ENCODE assay signal across 8 mouse cellular contexts in the genomic region with DNA sequence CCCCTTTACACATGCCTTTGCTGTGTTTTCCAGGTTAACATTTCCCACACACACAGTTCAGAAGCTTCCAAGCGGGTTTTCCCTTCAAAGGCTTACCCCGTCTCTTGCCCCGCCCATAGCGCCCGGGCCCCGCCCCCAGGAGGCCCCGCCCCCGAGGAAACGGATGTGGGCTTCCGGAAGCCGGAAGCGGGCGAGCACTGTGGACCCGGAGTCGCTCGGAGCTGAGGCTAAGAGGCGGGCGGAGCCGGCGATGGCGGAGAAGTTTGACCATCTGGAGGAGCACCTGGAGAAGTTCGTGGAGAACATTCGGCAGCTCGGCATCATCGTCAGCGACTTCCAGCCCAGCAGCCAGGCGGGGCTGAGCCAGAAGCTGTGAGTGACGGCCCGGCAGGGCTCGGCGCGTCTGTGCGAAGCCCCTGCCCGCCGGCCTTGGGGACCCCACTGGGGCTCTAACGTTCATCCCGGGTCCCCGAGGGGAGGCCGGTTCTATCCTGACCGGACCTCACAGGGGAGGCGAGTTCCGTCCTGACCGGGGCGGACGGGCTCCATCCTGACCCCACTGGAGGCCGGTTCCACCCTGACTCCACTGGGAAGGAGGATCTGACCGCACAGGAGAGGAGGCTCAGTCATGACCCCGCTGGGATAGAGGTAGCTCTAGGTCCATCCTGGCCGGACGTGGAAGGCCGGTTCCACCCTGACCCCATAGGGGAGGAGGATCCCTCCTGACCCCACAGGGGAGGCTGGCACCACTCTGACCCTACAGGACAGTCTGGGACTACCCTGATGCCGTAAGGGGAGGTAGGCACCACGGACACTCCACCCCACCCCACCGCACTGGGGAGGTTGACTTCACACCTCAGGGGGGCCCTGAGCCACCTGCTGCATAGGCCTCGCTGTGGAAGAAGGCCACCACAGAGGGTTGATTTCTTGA. TPM values are rescaled to one million over a fixed set of nuclear protein-coding genes. Genes with fewer than 3 reads are reported as not detected.
DNase-seq lines count a peak whose midpoint lies in the region; ATAC-seq lines count a peak whose summit lies in the region.

No protein-coding gene starts in this region.

- ATAC-seq in intestine, embryonic 15.5 days = peak; percentile 98

- no peaks in the 10 kb centered on the region for H3K9me3 ChIP-seq in intestine, embryonic 15.5 days

- peaks cover 11% of the 10 kb centered on the region for H3K4me1 ChIP-seq in intestine, embryonic 15.5 days (replicated peaks)

- H3K4me3 ChIP-seq in intestine, embryonic 15.5 days (replicated peaks) = peak overlapping the region; percentile 97

- peak; percentile 71 for DNase-seq in adrenal gland, adult 8-10 months
- DNase-seq in embryo, embryonic 11.5 days (ENCODE audit: low read depth, low spot score) = peak; percentile 75
- DNase-seq in gastrocnemius, postnatal 36 days = peak; percentile 79 to 80
- DNase-seq in left cerebral cortex, postnatal 25 days (ENCODE audit: low spot score in 2 of 2) = peak; percentile 77 to 86
- peak; percentile 85 for DNase-seq in mesoderm, embryonic 11.5 days (ENCODE audit: low read depth, low spot score)
- DNase-seq in right cerebral cortex, postnatal 36 days (ENCODE audit: low spot score in 2 of 2) = peak; percentile 66 to 76
- peak; percentile 91 for DNase-seq in yolk sac, embryonic 10.5 days (ENCODE audit: low spot score)

- peak overlapping the region; percentile 87 for H3K4me2 ChIP-seq in intestine, embryonic 15.5 days (replicated peaks)

- no peaks in the 10 kb centered on the region for H3K27me3 ChIP-seq in intestine, embryonic 15.5 days (replicated peaks)

- peak overlapping the region; percentile 93 for H3K9ac ChIP-seq in intestine, embryonic 15.5 days

- under 1% methylated on average over 55 of the region's 55 CpGs for WGBS in intestine, embryonic 15.5 days

- peaks cover 22% of the 10 kb centered on the region for H3K36me3 ChIP-seq in intestine, embryonic 15.5 days

- H3K27ac ChIP-seq in intestine, embryonic 15.5 days = no peak overlapping the region

- intact Hi-C loops in gastrocnemius, postnatal 36 days (cut with DNase I) = loop anchor here (5.0 kb wide), 1 partner anchor 68 kb away; no protein-coding TSS in a partner anchor
- intact Hi-C loops in left cerebral cortex, postnatal 25 days (cut with DNase I) = loop anchor here (1.0 kb wide), 1 partner anchor 71 kb away; a partner anchor contains a TSS

RNA-seq across cellular contexts. Expression of a gene that starts 7.8 kb away (rescaled TPM):
- 10 to 100 TPM; 52.9 to 74.7 (median 62.3) TPM for total RNA-seq in adrenal gland, adult 8-10 months (2022)
- total RNA-seq in gastrocnemius, postnatal 36 days (2021) = 1 to 10 TPM; 9.5 to 10.0 TPM
- polyA plus RNA-seq in intestine, embryonic 15.5 days (2015; fragmentation: Nextera tagmentation; extraction: Ambion mirVana) = 125 and 128 TPM in 2 replicates
- total RNA-seq in left cerebral cortex, postnatal 25 days (2021) = 10 to 100 TPM; 44.7 to 50.8 TPM

Comparison
In these comparisons a context has a peak if more than half of its experiments do, and no peak if none do; other contexts are left out.
1. RNA of a gene that starts 7.8 kb away (total RNA-seq): 52.9 to 74.7 TPM in adrenal gland, adult 8-10 months and 44.7 to 50.8 TPM in left cerebral cortex, postnatal 25 days; 9.5 to 10.0 TPM in gastrocnemius, postnatal 36 days; every median in the first group is over 4 times any median in the second.
2. Peak in every context shown above with its lines, with median percentiles within 50 percentile points of each other: DNase-seq.